Mouse (Mus musculus): ENCODE measurements around the gene Evc2.

Evc2 gene

GRCm38 (mm10) chr5:37365751-37366150, 27.5 kb downstream of the Evc2 start:
- DNase-seq (ENCODE audit: low read depth, low spot score), result no peak

GRCm38 (mm10) chr5:37368796-37369195, 30.5 kb downstream of the Evc2 start:
- no peak for DNase-seq (ENCODE audit: low read depth, low spot score)

GRCm38 (mm10) chr5:37377376-37377775, 39.1 kb downstream of the Evc2 start:
- DNase-seq (ENCODE audit: low read depth, low spot score), result no peak

GRCm38 (mm10) chr5:37380641-37381040, 42.3 kb downstream of the Evc2 start:
- no peak for DNase-seq (ENCODE audit: low read depth, low spot score)

- DNase-seq (ENCODE audit: low read depth, low spot score), result no peak
Measured at GRCm38 (mm10) chr5:37383570-37383969, 45.3 kb downstream of the Evc2 start.

- no peak for DNase-seq (ENCODE audit: low read depth, low spot score)
Measured at GRCm38 (mm10) chr5:37388646-37389045, 50.3 kb downstream of the Evc2 start.

GRCm38 (mm10) chr5:37389808-37390495, 51.7 kb downstream of the Evc2 start:
- no peak for DNase-seq (ENCODE audit: low read depth, low spot score)

- no peak for DNase-seq (ENCODE audit: low read depth, low spot score)
Measured at GRCm38 (mm10) chr5:37390923-37391322, 52.6 kb downstream of the Evc2 start.

- DNase-seq (ENCODE audit: low read depth, low spot score), result no peak
Measured at GRCm38 (mm10) chr5:37391901-37392300, 53.6 kb downstream of the Evc2 start.

GRCm38 (mm10) chr5:37395172-37396030, 57.1 kb downstream of the Evc2 start:
- DNase-seq (ENCODE audit: low read depth, low spot score), result no peak

- no peak for DNase-seq (ENCODE audit: low read depth, low spot score)
Measured at GRCm38 (mm10) chr5:37419028-37419427, 80.7 kb downstream of the Evc2 start.

- DNase-seq (ENCODE audit: low read depth, low spot score), result no peak
Measured at GRCm38 (mm10) chr5:37427210-37427609, 88.9 kb downstream of the Evc2 start.

- no peak for DNase-seq (ENCODE audit: low read depth, low spot score)
Measured at GRCm38 (mm10) chr5:37435417-37435816, 97.1 kb downstream of the Evc2 start.

GRCm38 (mm10) chr5:37442767-37443166, 104.5 kb downstream of the Evc2 start:
- DNase-seq (ENCODE audit: low read depth, low spot score), result no peak

- no peak for DNase-seq (ENCODE audit: low read depth, low spot score)
Measured at GRCm38 (mm10) chr5:37447546-37447945, 109.2 kb downstream of the Evc2 start.

GRCm38 (mm10) chr5:37456590-37456989, 118.3 kb downstream of the Evc2 start:
- no peak for DNase-seq (ENCODE audit: low read depth, low spot score)

- DNase-seq (ENCODE audit: low read depth, low spot score), result no peak
Measured at GRCm38 (mm10) chr5:37457191-37457590, 118.9 kb downstream of the Evc2 start.

GRCm38 (mm10) chr5:37457831-37458230, 119.5 kb downstream of the Evc2 start:
- DNase-seq (ENCODE audit: low read depth, low spot score), result no peak

GRCm38 (mm10) chr5:37458236-37458635, 119.9 kb downstream of the Evc2 start:
- DNase-seq (ENCODE audit: low read depth, low spot score), result no peak

- DNase-seq (ENCODE audit: low read depth, low spot score), result no peak
Measured at GRCm38 (mm10) chr5:37465461-37465860, 127.2 kb downstream of the Evc2 start.

GRCm38 (mm10) chr5:37467646-37468045, 129.3 kb downstream of the Evc2 start:
- no peak for DNase-seq (ENCODE audit: low read depth, low spot score)

- DNase-seq (ENCODE audit: low read depth, low spot score), result no peak
Measured at GRCm38 (mm10) chr5:37469031-37469430, 130.7 kb downstream of the Evc2 start.

- no peak for DNase-seq (ENCODE audit: low read depth, low spot score)
Measured at GRCm38 (mm10) chr5:37471584-37471983, 133.3 kb downstream of the Evc2 start.

All from retina, postnatal 7 days (tissue).